Mouse (Mus musculus) liver, postnatal 0 days (tissue): ENCODE measurements around the gene Zfyve19.

ENCODE experiments used
- CTCF ChIP-seq: sonication (generic); IDR thresholded peaks from 2 replicates; pipeline ENCODE4 v1.5.1; 2016; ENCODE audit warnings: antibody characterized with exemption, low read depth
- EP300 ChIP-seq: IDR thresholded peaks from 2 replicates; pipeline ENCODE4 v1.6.1; 2016; ENCODE audit warnings: antibody characterized with exemption, low read depth, mild to moderate bottlenecking

- TF ChIP-seq CTCF (peak; percentile 96), EP300 (no peak)
Observed at GRCm38 (mm10) chr2:119250826-119251478, 42.5 kb downstream of the Zfyve19 start.
